Mouse (Mus musculus) left cerebral cortex, adult 2 months (tissue): ENCODE measurements around the gene Crispld2. TPM values are rescaled to one million over a fixed set of nuclear protein-coding genes. Genes with fewer than 3 reads are reported as not detected.

ENCODE experiments used
- DNase-seq, 2 experiments: peaks; one replicate each; pipeline ENCODE4 v3.0.0; 2021 to 2022; ENCODE audit warnings: low spot score in 2 of 2, mixed read lengths in 1 of 2; ENCODE audit errors: extremely low spot score in 1 of 2
- H3K27ac ChIP-seq: fragments of 200-600 bp; 2 replicates; pipeline ENCODE4 v1.8.1; 2022
- H3K4me3 ChIP-seq: fragments of 200-600 bp; 2 replicates; pipeline ENCODE4 v1.8.1; 2022
- CTCF ChIP-seq: fragments of 200-600 bp; IDR thresholded peaks from 2 replicates; pipeline ENCODE4 v1.8.1; 2022; ENCODE audit warnings: antibody characterized with exemption, mild to moderate bottlenecking, moderate library complexity
- intact Hi-C: fragments of 180-260 bp; cut with DNase I; formaldehyde crosslinking; loops from one replicate; pipeline ENCODE4 v1.15.1; 2025
- total RNA-seq, 2 experiments: library from RNA; stranded (reverse); gene quantifications; 2 replicates each; pipeline ENCODE4 v1.2.3; 2021

Gene Crispld2
- total RNA-seq, 2 experiments from 2014 or later, result 2.3 to 3.4 TPM

- DNase-seq, result no peak
- no peak overlapping the region for H3K27ac ChIP-seq
Measured at GRCm38 (mm10) chr8:119967435-119967834, 24.8 kb upstream of the Crispld2 start.

GRCm38 (mm10) chr8:119970169-119970568, 22.1 kb upstream of the Crispld2 start:
- H3K4me3 ChIP-seq, result no peak overlapping the region
- intact Hi-C loops, result no loop called here
- no peak overlapping the region for H3K27ac ChIP-seq
- peak; percentile 38 to 55 for DNase-seq
- no peak for TF ChIP-seq CTCF

More at GRCm38 (mm10) chr8:119967435-119967834, 24.8 kb upstream of the Crispld2 start:
- peak; percentile 21; the same call in 1 of the 2 replicates for TF ChIP-seq CTCF
- H3K4me3 ChIP-seq, result no peak overlapping the region
- intact Hi-C loops, result no loop called here

GRCm38 (mm10) chr8:119972558-119972957, 19.7 kb upstream of the Crispld2 start:
- Histone ChIP-seq H3K27ac (no peak overlapping the region), H3K4me3 (no peak overlapping the region)
- no peak for DNase-seq
- no peak for TF ChIP-seq CTCF
- intact Hi-C loops, result no loop called here

DNA sequence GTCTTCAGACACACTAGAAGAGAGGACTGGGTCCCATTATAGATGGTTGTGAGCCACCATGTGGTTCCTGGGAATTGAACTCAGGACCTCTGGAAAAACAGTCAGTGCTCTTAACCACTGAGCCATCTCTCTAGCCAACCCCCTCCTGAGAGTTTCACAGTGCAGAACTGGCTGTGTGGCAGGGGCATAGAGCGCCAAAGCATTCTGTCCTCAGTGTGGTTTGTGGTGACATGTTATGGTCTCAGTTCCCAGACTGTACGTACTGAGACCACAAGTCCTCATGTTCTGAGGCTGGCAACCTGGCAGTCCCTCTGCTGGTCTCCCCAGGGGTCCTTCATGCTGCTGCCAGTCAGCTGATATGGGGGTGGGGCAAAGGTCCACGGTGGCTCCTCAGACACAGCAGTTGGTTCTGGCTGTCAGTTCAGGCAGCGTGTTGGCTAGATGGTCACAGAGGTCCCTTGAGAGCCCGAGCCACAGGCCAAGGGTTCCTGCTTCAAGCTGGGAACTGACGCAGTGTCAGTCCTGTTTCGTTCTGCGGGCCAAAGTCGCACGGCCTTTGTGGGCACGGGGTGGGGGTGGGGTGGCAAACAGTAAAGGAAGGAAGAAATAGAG, 13.4 kb upstream of the Crispld2 start:
- no peak for TF ChIP-seq CTCF
- DNase-seq, result no peak
- no peak overlapping the region for H3K27ac ChIP-seq
- intact Hi-C loops, result no loop called here
- no peak overlapping the region for H3K4me3 ChIP-seq

DNA sequence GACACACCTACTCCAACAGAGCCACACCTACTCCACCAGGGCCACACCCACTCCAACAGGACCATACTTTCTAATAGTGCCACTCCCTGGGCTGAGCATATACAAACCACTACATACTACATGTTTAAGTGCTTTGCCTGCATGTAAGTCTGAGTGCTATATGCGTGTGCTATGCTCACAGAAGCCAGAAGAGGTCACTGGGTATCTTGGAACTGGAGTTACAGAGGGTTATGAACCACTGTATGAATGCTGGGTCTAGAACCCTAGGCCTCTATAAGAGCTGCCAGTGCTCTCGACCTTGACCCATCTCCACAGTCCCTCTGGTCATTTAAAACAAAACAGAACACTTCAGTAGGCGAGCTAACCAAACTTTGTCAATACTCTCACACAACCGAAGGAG, 11.0 kb upstream of the Crispld2 start:
- Histone ChIP-seq H3K4me3 (no peak overlapping the region), H3K27ac (no peak overlapping the region)
- intact Hi-C loops, result no loop called here
- DNase-seq, result no peak
- TF ChIP-seq CTCF, result peak; percentile 12

DNA sequence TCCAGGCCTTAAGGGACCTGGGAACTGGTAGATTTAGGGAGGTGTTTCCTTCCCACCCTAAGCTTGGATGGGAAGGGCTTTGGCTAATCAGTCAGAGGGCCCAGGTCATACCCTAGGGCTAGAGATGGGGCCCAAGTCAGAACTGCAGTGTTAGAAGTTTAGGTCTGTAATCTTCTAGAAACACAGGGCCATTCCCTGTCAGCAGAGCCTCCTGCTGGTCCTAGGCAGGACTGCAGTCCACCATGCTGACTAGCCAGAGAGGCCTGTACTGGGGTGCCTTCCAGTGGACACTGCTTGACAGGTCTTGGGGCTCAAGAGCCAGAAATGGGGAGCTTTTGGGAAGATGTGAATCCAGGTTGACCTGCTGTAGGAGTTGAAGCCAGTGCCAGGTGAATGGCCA, 8.2 kb upstream of the Crispld2 start:
- Histone ChIP-seq H3K27ac (no peak overlapping the region), H3K4me3 (no peak overlapping the region)
- peak; percentile 31 for TF ChIP-seq CTCF
- intact Hi-C loops, result no loop called here
- no peak for DNase-seq

DNA sequence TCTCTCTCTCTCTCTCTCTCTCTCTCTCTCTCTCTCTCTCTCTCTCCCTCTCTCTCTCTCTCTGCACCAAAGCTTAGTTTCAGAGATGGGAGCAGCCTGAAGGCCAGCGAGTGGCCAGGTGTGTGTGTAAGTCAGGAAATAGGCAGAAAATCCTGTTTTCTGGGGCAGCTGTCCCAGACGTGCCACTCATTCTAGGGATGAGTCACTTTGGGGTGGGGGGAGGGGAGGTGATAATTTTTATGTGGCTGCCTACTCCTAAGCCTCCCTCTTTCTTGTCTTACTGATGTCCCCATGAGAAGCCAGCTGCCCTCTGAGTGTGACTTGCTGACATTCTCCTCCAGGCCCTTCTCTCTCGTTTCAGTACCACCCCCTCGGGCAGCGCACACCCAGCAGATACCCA, 6.1 kb upstream of the Crispld2 start:
- TF ChIP-seq CTCF, result no peak
- H3K4me3 ChIP-seq, result no peak overlapping the region
- no peak for DNase-seq
- H3K27ac ChIP-seq, result no peak overlapping the region
- intact Hi-C loops, result no loop called here

- Histone ChIP-seq H3K4me3 (no peak overlapping the region), H3K27ac (no peak overlapping the region)
- DNase-seq, result no peak
- TF ChIP-seq CTCF, result no peak
- intact Hi-C loops, result no loop called here
Measured at GRCm38 (mm10) chr8:119988087-119988486, 4.2 kb upstream of the Crispld2 start.

DNA sequence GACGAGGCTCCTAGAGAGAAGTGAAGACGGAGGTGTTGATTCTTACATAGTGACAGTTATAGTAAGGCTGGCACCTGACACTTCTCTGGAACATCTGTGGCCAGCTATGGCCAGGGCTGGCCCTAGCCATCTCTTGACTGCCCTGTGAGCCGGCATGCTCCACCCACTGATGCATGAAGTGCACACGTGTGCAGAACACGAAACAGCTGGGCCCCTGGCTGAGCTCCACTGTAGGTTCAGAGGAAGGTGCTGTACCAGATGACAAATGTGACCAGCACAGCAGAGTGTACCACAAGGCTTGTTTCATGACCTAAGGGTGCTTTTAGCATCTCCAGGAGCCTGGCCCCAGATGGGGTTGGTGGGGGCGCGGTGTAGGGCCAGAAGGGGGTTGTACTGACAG, 1.9 kb downstream of the Crispld2 start:
- no peak overlapping the region for H3K27ac ChIP-seq
- H3K4me3 ChIP-seq, result no peak overlapping the region
- intact Hi-C loops, result no loop called here
- DNase-seq, result no peak
- no peak for TF ChIP-seq CTCF

DNA sequence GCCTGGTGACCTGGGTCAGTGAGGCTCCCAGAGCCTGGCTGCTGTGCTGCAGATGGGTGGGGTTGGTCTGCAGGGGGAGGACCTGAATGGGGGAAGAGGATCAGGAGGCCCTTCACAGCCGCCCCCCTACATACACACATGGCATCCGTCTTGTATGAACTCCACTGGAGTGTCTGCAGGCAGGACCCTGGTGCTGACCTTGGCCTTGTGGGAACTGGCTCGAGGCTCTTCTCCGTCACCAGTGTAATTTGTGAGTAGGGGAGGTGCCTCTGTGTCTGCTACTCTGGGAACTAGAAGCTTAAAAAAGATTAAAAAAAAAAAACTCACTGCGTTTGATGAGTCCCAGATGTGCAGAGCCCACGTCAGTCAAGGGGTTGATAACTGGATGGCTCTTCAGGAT, 2.3 kb downstream of the Crispld2 start:
- no peak for TF ChIP-seq CTCF
- no peak for DNase-seq
- Histone ChIP-seq H3K4me3 (no peak overlapping the region), H3K27ac (no peak overlapping the region)
- intact Hi-C loops, result no loop called here

- TF ChIP-seq CTCF, result no peak
- intact Hi-C loops, result no loop called here
- Histone ChIP-seq H3K27ac (no peak overlapping the region), H3K4me3 (no peak overlapping the region)
- no peak for DNase-seq
Measured at GRCm38 (mm10) chr8:119997266-119997665, 5.0 kb downstream of the Crispld2 start.

GRCm38 (mm10) chr8:120000461-120000860, 8.2 kb downstream of the Crispld2 start:
- TF ChIP-seq CTCF, result no peak
- no peak for DNase-seq
- no peak overlapping the region for H3K4me3 ChIP-seq
- intact Hi-C loops, result no loop called here
- H3K27ac ChIP-seq, result no peak overlapping the region

DNA sequence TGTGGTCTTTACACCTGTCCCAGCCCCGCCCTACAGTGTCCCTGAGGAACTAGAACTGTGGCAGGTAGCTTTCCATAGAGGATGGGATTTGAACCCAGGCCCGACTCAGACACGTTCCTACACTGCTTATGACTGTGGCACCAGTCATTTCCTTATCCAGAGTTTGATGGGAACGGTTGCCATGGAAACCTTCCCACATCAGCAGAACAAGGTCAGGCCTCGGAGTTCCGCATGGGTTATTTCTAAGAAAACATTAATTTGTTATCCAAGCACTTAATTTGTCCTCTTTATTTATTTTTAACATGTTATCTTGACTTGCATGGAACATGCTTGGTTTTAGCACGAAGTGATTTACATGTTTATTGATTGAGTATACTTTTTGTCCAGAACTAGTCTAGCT, 9.5 kb downstream of the Crispld2 start:
- intact Hi-C loops, result no loop called here
- no peak for TF ChIP-seq CTCF
- H3K27ac ChIP-seq, result no peak overlapping the region
- DNase-seq, result no peak
- H3K4me3 ChIP-seq, result no peak overlapping the region
